Mouse (Mus musculus): ENCODE measurements around the gene Pde2a.

DNA sequence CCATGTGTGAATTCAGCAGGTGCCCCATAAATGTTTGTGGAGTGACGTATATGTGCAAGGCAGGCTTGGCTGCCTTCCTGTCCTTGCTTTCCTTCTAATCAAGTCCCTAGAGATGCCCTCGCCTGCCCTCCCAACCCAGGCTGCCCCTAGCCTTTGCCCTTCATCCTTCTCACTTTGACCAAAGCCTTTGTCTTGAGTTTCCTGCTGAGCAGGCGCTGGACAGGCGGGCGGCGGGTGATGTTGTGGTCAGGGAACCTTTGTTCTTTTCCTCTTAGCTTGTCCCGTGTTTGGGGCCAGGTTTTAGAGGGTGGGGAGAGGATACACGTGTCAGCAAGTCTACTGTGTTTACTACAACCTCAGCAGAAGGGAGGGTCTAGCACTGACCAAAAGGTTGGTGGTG is 32.2 kb downstream of the Pde2a start:
- no peak for TF ChIP-seq POLR2A (IDR thresholded peaks at IDR 0.05; ENCODE audit: low read depth, low read length)
- no peak for TF ChIP-seq JUND (conservative IDR thresholded peaks at IDR 0.05; ENCODE audit: low read depth, low read length)

Data from CH12.LX (cell line).